Mouse (Mus musculus) lung, embryonic 14.5 days (tissue): ENCODE measurements around the gene Tmcc3. TPM values are rescaled to one million over a fixed set of nuclear protein-coding genes. Genes with fewer than 3 reads are reported as not detected.

Experiments used
- ATAC-seq: fragments of 200-750 bp; cut with Nextera tagmentation; 2 replicates; pipeline ENCODE4 v1.8.0; 2017; ENCODE audit warnings: mild to moderate bottlenecking, moderate TSS enrichment, moderate library complexity; ENCODE audit not compliant: insufficient read depth
- DNase-seq: peaks from one replicate; pipeline ENCODE4 v3.0.0-alpha.2; 2015
- H3K27ac ChIP-seq: fragments of 300-500 bp; sonication (generic); 2 replicates; pipeline ENCODE4 v1.5.1; 2014; ENCODE audit warnings: low read depth, mild to moderate bottlenecking, moderate library complexity
- H3K27me3 ChIP-seq: fragments of 300-500 bp; sonication (generic); 2 replicates; pipeline ENCODE4 v1.6.1; 2014; ENCODE audit warnings: low read length, control low read depth; ENCODE audit not compliant: insufficient read depth
- H3K36me3 ChIP-seq: fragments of 300-500 bp; sonication (generic); 2 replicates; pipeline ENCODE4 v1.6.1; 2014; ENCODE audit warnings: control low read depth; ENCODE audit not compliant: insufficient read depth
- H3K4me1 ChIP-seq: fragments of 300-500 bp; sonication (generic); 2 replicates; pipeline ENCODE4 v1.6.1; 2014; ENCODE audit warnings: antibody characterized with exemption, control low read depth; ENCODE audit not compliant: insufficient read depth
- H3K4me2 ChIP-seq: fragments of 300-500 bp; sonication (generic); 2 replicates; pipeline ENCODE4 v1.6.1; 2014; ENCODE audit warnings: mild to moderate bottlenecking
- H3K4me3 ChIP-seq: fragments of 300-500 bp; sonication (generic); 2 replicates; pipeline ENCODE4 v1.5.1; 2014; ENCODE audit warnings: low read depth, low read length
- H3K9ac ChIP-seq: fragments of 300-500 bp; sonication (generic); 2 replicates; pipeline ENCODE4 v1.6.1; 2014
- H3K9me3 ChIP-seq: fragments of 300-500 bp; sonication (generic); 2 replicates; pipeline ENCODE4 v1.6.1; 2016; ENCODE audit warnings: low read depth, low read length, control low read depth
- CTCF ChIP-seq: IDR thresholded peaks from 2 replicates; pipeline ENCODE4 v1.5.1; 2016; ENCODE audit warnings: antibody characterized with exemption, low read depth
- WGBS: fragments of 180-500 bp; shearing (Covaris S2); extraction: QIAGEN DNeasy Blood & Tissue Kit; methylation state at CpG from one replicate; pipeline ENCODE4 v1.1.7; 2014; 5-methylcytosine and 5-hydroxymethylcytosine counted together
- polyA plus RNA-seq: library from polyadenylated mRNA; unstranded; fragments of >200 nt; fragmentation: Nextera tagmentation; extraction: Ambion mirVana; gene quantifications from 2 replicates; pipeline ENCODE4 v1.2.1, GENCODE M21; 2014

Gene Tmcc3
- polyA plus RNA-seq, 1 experiment from 2014 or later = 5.3 TPM

DNA sequence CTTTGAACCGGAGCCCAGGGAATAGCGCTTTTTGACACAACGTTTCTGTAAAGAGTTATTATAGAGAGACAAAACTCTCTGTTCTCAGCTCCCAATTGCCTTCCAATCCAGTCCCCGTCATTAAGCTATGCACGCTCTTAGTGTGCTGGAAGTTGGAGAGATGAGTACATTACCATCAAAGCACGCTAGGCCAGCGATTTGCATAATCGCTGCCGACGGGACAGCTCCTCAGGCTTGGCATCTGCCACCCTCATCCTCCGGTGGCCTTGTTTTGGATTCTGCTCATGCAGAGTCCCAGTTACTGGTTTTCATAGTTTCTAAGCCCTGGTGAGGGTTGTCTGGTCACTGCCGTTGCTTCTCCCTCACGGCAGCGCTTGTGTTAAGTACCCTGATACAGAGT is 70.9 kb downstream of the Tmcc3 start:
- DNase-seq (no peak), ATAC-seq (no peak)
- H3K9ac ChIP-seq = no peak overlapping the region
- H3K27me3 ChIP-seq = no peaks in the 10 kb centered on the region
- no peak overlapping the region for H3K27ac ChIP-seq
- no peak overlapping the region for H3K4me3 ChIP-seq
- peaks cover 5% of the 10 kb centered on the region for H3K4me1 ChIP-seq
- no peak for TF ChIP-seq CTCF
- WGBS = 87% methylated on average over 14 of the region's 14 CpGs
- no peaks in the 10 kb centered on the region for H3K36me3 ChIP-seq
- peaks cover 10% of the 10 kb centered on the region for H3K9me3 ChIP-seq
- no peak overlapping the region for H3K4me2 ChIP-seq

DNA sequence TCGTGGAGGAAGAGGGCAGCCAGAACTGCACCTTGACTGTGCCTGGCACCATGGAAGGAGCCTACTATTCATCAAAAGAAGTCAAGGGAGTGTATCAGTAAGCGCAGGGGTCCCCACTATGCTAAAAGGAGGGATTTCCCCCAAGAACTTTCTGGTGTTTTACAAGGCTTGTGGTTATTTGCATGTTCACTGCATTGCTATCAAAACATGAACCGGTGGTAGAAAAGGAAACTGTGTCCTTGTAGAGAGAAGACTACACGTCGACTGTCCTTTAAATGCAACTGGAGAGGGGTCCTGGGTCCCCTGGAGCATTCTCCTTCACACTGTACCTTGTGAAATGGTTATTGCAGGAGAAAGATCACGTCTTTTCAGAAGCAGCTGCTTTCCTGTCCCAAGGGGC is 71.8 kb downstream of the Tmcc3 start:
- H3K27ac ChIP-seq = no peak overlapping the region
- ATAC-seq = no peak
- H3K4me1 ChIP-seq = no peaks in the 10 kb centered on the region
- H3K9ac ChIP-seq = no peak overlapping the region
- DNase-seq = no peak
- no peak overlapping the region for H3K4me2 ChIP-seq
- H3K27me3 ChIP-seq = no peaks in the 10 kb centered on the region
- H3K4me3 ChIP-seq = no peak overlapping the region
- TF ChIP-seq CTCF = no peak
- H3K36me3 ChIP-seq = no peaks in the 10 kb centered on the region
- 82% methylated on average over 6 of the region's 6 CpGs for WGBS
- H3K9me3 ChIP-seq = peaks cover 10% of the 10 kb centered on the region

GRCm38 (mm10) chr10:94389219-94389618 is 77.5 kb downstream of the Tmcc3 start:
- 86% methylated on average over 6 of the region's 6 CpGs for WGBS
- Histone ChIP-seq H3K4me2 (no peak overlapping the region), H3K36me3 (no peaks in the 10 kb centered on the region), H3K27ac (no peak overlapping the region), H3K9me3 (peaks cover 10% of the 10 kb centered on the region), H3K27me3 (no peaks in the 10 kb centered on the region), H3K9ac (no peak overlapping the region), H3K4me3 (no peak overlapping the region), H3K4me1 (0 out of 2 replicates have a peak, but pooled peaks cover 3% of the 10 kb centered on the region)
- no peak for DNase-seq
- no peak for ATAC-seq
- no peak for TF ChIP-seq CTCF

DNA sequence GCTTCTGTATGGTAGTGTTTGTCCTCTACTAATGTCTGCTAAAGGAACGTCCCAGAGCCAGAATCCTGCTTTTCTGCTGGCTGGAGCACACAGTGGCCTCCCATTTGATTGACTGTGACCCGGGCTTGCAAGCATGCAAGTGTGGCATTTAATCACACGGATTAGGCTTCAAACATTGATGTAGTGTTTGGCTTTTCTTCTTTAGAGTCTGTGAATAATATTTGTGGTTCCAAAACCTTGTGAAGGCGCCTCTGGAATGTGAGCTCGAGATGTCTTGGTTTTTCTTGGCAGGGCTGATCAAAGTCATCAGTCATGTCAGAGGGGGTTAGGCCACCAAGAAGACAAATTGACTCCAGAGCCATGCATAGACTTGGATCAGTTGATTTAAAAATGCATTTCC is 79.3 kb downstream of the Tmcc3 start:
- 35% methylated on average over 5 of the region's 5 CpGs for WGBS
- no peaks in the 10 kb centered on the region for H3K36me3 ChIP-seq
- no peak for TF ChIP-seq CTCF
- H3K4me2 ChIP-seq = no peak overlapping the region
- H3K4me1 ChIP-seq = 0 out of 2 replicates have a peak, but pooled peaks cover 3% of the 10 kb centered on the region
- peaks cover 4% of the 10 kb centered on the region for H3K9me3 ChIP-seq
- H3K27ac ChIP-seq = no peak overlapping the region
- ATAC-seq (peak; percentile 75; the same call in 1 of the 2 replicates), DNase-seq (peak; percentile 83)
- no peak overlapping the region for H3K4me3 ChIP-seq
- no peaks in the 10 kb centered on the region for H3K27me3 ChIP-seq
- no peak overlapping the region for H3K9ac ChIP-seq

- no peaks in the 10 kb centered on the region for H3K9me3 ChIP-seq
- H3K27ac ChIP-seq = no peak overlapping the region
- H3K9ac ChIP-seq = no peak overlapping the region
- no peak overlapping the region for H3K4me3 ChIP-seq
- H3K27me3 ChIP-seq = no peaks in the 10 kb centered on the region
- H3K36me3 ChIP-seq = no peaks in the 10 kb centered on the region
- H3K4me1 ChIP-seq = peaks cover 10% of the 10 kb centered on the region; the same call in 1 of the 2 replicates
- H3K4me2 ChIP-seq = no peak overlapping the region
- no peak for TF ChIP-seq CTCF
- DNase-seq (no peak), ATAC-seq (no peak)
Measured at GRCm38 (mm10) chr10:94394286-94394685, 82.5 kb downstream of the Tmcc3 start.

GRCm38 (mm10) chr10:94397833-94398596 is 86.3 kb downstream of the Tmcc3 start:
- no peaks in the 10 kb centered on the region for H3K36me3 ChIP-seq
- ATAC-seq (no peak), DNase-seq (peak; percentile 59)
- H3K4me3 ChIP-seq = no peak overlapping the region
- no peak overlapping the region for H3K9ac ChIP-seq
- no peaks in the 10 kb centered on the region for H3K27me3 ChIP-seq
- peaks cover 7% of the 10 kb centered on the region; the same call in 1 of the 2 replicates for H3K4me1 ChIP-seq
- WGBS = 50% methylated on average over 11 of the region's 11 CpGs
- no peaks in the 10 kb centered on the region for H3K9me3 ChIP-seq
- no peak overlapping the region for H3K27ac ChIP-seq
- no peak overlapping the region for H3K4me2 ChIP-seq
- no peak for TF ChIP-seq CTCF

- H3K36me3 ChIP-seq = no peaks in the 10 kb centered on the region
- no peak overlapping the region for H3K4me3 ChIP-seq
- no peak overlapping the region for H3K4me2 ChIP-seq
- DNase-seq (peak; percentile 88), ATAC-seq (peak; percentile 95)
- H3K9me3 ChIP-seq = no peaks in the 10 kb centered on the region
- 50% methylated on average over 8 of the region's 8 CpGs for WGBS
- H3K4me1 ChIP-seq = peaks cover 7% of the 10 kb centered on the region; the same call in 1 of the 2 replicates
- H3K27me3 ChIP-seq = no peaks in the 10 kb centered on the region
- TF ChIP-seq CTCF = no peak
- H3K27ac ChIP-seq = peak overlapping the region; percentile 70; the same call in 1 of the 2 replicates
- H3K9ac ChIP-seq = no peak overlapping the region
Measured at GRCm38 (mm10) chr10:94400895-94401294, 89.1 kb downstream of the Tmcc3 start.
